Comparison of ENCODE assay signal across 9 mouse cellular contexts in genomic region chr3:159724340-159725119, GRCm38 (mm10).
A peak's percentile ranks its signal among the peaks of the same experiment; 100 is the strongest.
DNase-seq lines count a peak whose midpoint lies in the region; ATAC-seq and TF ChIP-seq lines count a peak whose summit lies in the region.
"Had no signal": no experiment of that assay in that cellular context is flagged by ENCODE, and none has a peak within 500 bp of the region (broad histone marks: within the 10 kb centered on the region; RNA-seq: fewer than 3 reads in every experiment).

No protein-coding gene starts in this region.

- DNase-seq in heart, adult 2 months, result no peak
- no peak for DNase-seq in heart, embryonic 10.5 days (ENCODE audit: low spot score)
- peak; percentile 77 for DNase-seq in embryo, embryonic 10.5 days (ENCODE audit: low spot score)
- DNase-seq in kidney, adult 2 months, result peak; percentile 43
- DNase-seq in layer of hippocampus, adult 9-11 months, result no peak
- DNase-seq in cerebellum, adult 11 months, result no peak
- DNase-seq: liver, embryonic 13.5 days had no signal

- H3K79me2 ChIP-seq in heart, adult 2 months (replicated peaks; ENCODE audit: control insufficient read depth, insufficient read depth, low read length), result no peaks in the 10 kb centered on the region

- intact Hi-C loops in heart, adult 2 months (cut with DNase I), result no loop called here

- H3K4me1 ChIP-seq in heart, adult 2 months (ENCODE audit: control insufficient read depth, insufficient read depth, low read length), result no peaks in the 10 kb centered on the region
- H3K4me1 ChIP-seq in heart, embryonic 10.5 days, result no peaks in the 10 kb centered on the region
- no peaks in the 10 kb centered on the region for H3K4me1 ChIP-seq in kidney, adult 2 months (ENCODE audit: control insufficient read depth, insufficient read depth, low read length)
- no peaks in the 10 kb centered on the region for H3K4me1 ChIP-seq in midbrain, embryonic 12.5 days
- H3K4me1 ChIP-seq: liver, embryonic 13.5 days had no signal

- no peak overlapping the region for H3K4me3 ChIP-seq in heart, adult 2 months
- H3K4me3 ChIP-seq in heart, embryonic 10.5 days, result no peak overlapping the region
- H3K4me3 ChIP-seq in kidney, adult 2 months (ENCODE audit: insufficient read depth, low read depth, low read length), result no peak overlapping the region
- no peak overlapping the region for H3K4me3 ChIP-seq in midbrain, embryonic 12.5 days
- H3K4me3 ChIP-seq: liver, embryonic 13.5 days had no signal

- 20% methylated on average over 2 of the region's 2 CpGs for WGBS in heart, adult 2 months
- 26% methylated on average over 2 of the region's 2 CpGs for WGBS in heart, embryonic 10.5 days
- 15% methylated on average over 2 of the region's 2 CpGs for WGBS in kidney, adult 2 months
- 41% methylated on average over 2 of the region's 2 CpGs for WGBS in midbrain, embryonic 12.5 days

- no peaks in the 10 kb centered on the region for H3K27me3 ChIP-seq in heart, adult 2 months (ENCODE audit: control insufficient read depth, insufficient read depth, low read length)
- no peaks in the 10 kb centered on the region for H3K27me3 ChIP-seq in heart, embryonic 10.5 days (ENCODE audit: insufficient read depth, poor library complexity, severe bottlenecking)
- no peaks in the 10 kb centered on the region for H3K27me3 ChIP-seq in kidney, adult 2 months (replicated peaks; ENCODE audit: control insufficient read depth, insufficient read depth, low read length)
- no peaks in the 10 kb centered on the region for H3K27me3 ChIP-seq in midbrain, embryonic 12.5 days
- H3K27me3 ChIP-seq: liver, embryonic 13.5 days had no signal

- ATAC-seq in CD4-positive, CD25-positive, alpha-beta regulatory T cell, adult 4 months, result peak; percentile 41
- peak; percentile 92 for ATAC-seq in midbrain, embryonic 12.5 days (ENCODE audit: low FRiP score, low read depth)

- H3K36me3 ChIP-seq in heart, adult 2 months (ENCODE audit: control insufficient read depth, insufficient read depth, low read length), result no peaks in the 10 kb centered on the region
- no peaks in the 10 kb centered on the region for H3K36me3 ChIP-seq in heart, embryonic 10.5 days
- no peaks in the 10 kb centered on the region for H3K36me3 ChIP-seq in kidney, adult 2 months (ENCODE audit: control insufficient read depth, insufficient read depth, low read length)
- H3K36me3 ChIP-seq in midbrain, embryonic 12.5 days, result no peaks in the 10 kb centered on the region
- H3K36me3 ChIP-seq: liver, embryonic 13.5 days had no signal

- no peak overlapping the region for H3K9ac ChIP-seq in heart, adult 2 months (ENCODE audit: low read depth, low read length)
- H3K9ac ChIP-seq in midbrain, embryonic 12.5 days (replicated peaks), result no peak overlapping the region
- H3K9ac ChIP-seq: liver, embryonic 13.5 days had no signal

- H3K4me2 ChIP-seq in midbrain, embryonic 12.5 days (replicated peaks), result no peak overlapping the region
- H3K4me2 ChIP-seq: liver, embryonic 13.5 days had no signal

- peak; percentile 77 for TF ChIP-seq CTCF in heart, adult 2 months (IDR thresholded peaks at IDR 0.05)
- no peak; the same call in 1 of the 2 replicates for TF ChIP-seq CTCF in kidney, adult 2 months (conservative IDR thresholded peaks at IDR 0.05; ENCODE audit: insufficient read depth, insufficient read length, low read depth, low read length)

- no peak overlapping the region for H3K27ac ChIP-seq in heart, adult 2 months
- H3K27ac ChIP-seq in heart, embryonic 10.5 days, result no peak overlapping the region
- no peak overlapping the region for H3K27ac ChIP-seq in kidney, adult 2 months (ENCODE audit: insufficient read depth, low read depth, low read length)
- H3K27ac ChIP-seq in midbrain, embryonic 12.5 days (replicated peaks), result no peak overlapping the region
- H3K27ac ChIP-seq: liver, embryonic 13.5 days had no signal

- no peak for TF ChIP-seq POLR2A in heart, adult 2 months (IDR thresholded peaks at IDR 0.05; ENCODE audit: insufficient read depth, low read depth, low read length)
- no peak for TF ChIP-seq POLR2A in kidney, adult 2 months (IDR thresholded peaks at IDR 0.05; ENCODE audit: low read depth, low read length)

- no peak for TF ChIP-seq EP300 in heart, adult 2 months (IDR thresholded peaks at IDR 0.05; ENCODE audit: insufficient read depth, low read depth, low read length)

- H3K9me3 ChIP-seq in heart, embryonic 10.5 days, result no peaks in the 10 kb centered on the region
- no peaks in the 10 kb centered on the region for H3K9me3 ChIP-seq in midbrain, embryonic 12.5 days
- H3K9me3 ChIP-seq: liver, embryonic 13.5 days had no signal

Comparison
In these comparisons a context has a peak if more than half of its experiments do, and no peak if none do; other contexts are left out.
1. DNase-seq: peak in embryo, embryonic 10.5 days (single experiment) and kidney, adult 2 months (single experiment); none in heart, adult 2 months (0 of 2), heart, embryonic 10.5 days (single experiment), layer of hippocampus, adult 9-11 months (single experiment) and cerebellum, adult 11 months (single experiment).